Mouse (Mus musculus) liver, embryonic 14.5 days (tissue): ENCODE results near the gene Ttc9b.
A peak's percentile ranks its signal among the peaks of the same experiment; 100 is the strongest.

ENCODE experiments used
- CTCF ChIP-seq: IDR thresholded peaks from 2 replicates; pipeline ENCODE4 v1.5.1; 2016; ENCODE audit warnings: antibody characterized with exemption, low read depth, control low read depth
- EP300 ChIP-seq: IDR thresholded peaks from 2 replicates; pipeline ENCODE4 v1.6.1; 2016; ENCODE audit warnings: antibody characterized with exemption, low read depth

GRCm38 (mm10) chr7:27650949-27651348 lies 2.8 kb upstream of the Ttc9b start:
- peak; percentile 77 for TF ChIP-seq CTCF
- no peak for TF ChIP-seq EP300
